Mouse (Mus musculus): ENCODE measurements around the gene Dlx1. TPM values are rescaled to one million over a fixed set of nuclear protein-coding genes. Genes with fewer than 3 reads are reported as not detected.

The Dlx1 gene
- total RNA-seq (2021), result under 1 TPM in 1 of 2 experiments, not detected in 1; 0.10 TPM
- long read RNA-seq, experiment 1, result 0 reads
- long read RNA-seq, experiment 2, result 0 reads

- no peak for DNase-seq (ENCODE audit: low spot score in 2 of 2)
These were observed at the start of gene Dlx1 for GRCm38 (mm10) chr2:71528014-71528713. Dlx1 (plus strand) TSS chr2:71528113.

DNA sequence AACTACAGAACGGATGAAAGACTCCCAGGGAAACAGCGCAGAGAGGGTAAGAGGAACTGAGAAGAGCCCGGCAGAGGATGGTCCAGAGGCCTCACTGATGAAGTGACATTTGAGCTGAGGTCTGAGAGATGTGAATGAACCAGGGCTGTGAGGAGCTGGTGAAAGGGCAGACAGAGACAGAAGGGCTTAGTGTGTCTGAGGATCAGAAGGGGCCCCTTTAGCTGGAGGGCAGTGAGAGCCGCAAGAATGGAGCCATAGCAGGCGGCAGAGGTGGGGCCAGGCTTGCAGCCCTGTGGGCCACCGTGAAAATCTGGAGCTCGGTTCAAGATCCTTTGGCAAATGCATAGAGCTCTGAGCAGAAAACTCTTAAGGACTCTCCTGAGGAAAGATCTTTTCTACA, 48.0 kb upstream of the Dlx1 start:
- DNase-seq (ENCODE audit: low spot score in 2 of 2), result no peak

DNA sequence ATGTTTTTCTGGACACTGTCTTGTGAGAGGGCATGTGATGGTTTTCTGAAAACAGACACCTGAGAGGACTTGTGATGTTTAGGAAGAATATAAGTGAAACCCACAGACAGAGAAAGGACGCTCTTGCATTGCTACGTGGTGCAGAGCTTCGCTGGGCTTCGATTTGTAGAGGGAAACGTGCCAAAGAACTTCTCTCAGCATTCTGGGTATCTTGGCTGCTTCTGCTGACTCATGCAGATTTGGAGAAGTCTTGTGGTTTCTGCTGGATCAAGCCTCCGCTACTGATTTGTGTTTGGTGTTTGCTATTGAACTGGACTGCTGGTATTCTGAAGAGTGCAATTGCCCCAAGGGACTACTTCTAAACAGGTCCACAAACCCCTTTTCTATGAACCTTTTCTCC, 46.1 kb upstream of the Dlx1 start:
- DNase-seq (ENCODE audit: low spot score in 2 of 2), result no peak

DNA sequence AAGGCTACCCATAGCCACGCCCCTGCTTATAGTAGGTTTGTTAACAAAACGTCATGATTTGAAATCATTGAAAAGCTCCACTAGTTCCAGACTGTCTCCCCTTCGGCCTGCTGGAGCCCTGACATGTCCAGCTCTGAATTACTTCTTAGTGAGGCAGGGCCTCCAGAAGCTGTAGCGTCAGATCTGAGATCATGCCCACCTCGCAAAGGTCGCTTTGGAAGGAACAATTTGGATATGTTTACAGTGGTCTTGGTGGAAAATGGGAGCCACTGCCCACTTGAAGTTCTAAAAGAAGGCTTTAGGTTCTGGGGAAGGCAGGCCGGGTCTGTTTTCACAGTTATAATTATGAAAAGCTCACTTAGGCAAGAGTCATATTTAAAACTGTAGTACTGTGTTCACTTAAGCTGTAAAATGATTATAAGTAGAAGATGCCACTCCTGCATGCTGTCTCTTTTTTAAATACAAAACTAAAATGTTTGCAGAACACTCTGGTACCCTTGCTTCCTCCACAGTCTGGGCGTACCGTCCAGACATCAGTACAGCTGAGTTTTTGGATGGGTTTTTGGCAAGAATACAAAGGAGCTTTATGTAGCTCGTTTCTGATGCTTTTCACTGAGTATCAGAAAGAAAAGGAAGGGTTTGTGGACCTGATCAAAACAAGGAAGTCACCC, 44.7 kb upstream of the Dlx1 start:
- no peak for DNase-seq (ENCODE audit: low spot score in 2 of 2)

DNA sequence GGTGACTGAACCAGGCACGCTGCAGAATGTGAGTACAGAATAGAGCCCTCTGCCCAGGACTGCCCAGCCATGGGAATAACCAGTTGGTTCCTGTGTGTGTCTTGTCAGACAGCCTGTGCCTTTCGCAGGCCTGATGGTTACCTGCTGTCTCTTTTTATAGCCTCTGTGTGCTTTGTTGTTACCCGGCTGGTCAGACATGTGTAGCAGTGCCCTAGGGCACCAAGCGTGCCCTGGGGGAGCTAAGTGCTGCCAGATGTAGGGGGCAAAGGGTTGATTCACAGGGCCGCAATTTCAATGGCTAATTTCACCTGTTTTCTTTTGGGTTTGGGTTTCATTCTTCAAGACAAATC, 44.2 kb upstream of the Dlx1 start:
- no peak for DNase-seq (ENCODE audit: low spot score in 2 of 2)

- no peak for DNase-seq (ENCODE audit: low spot score in 2 of 2)
These were observed 36.6 kb upstream of the Dlx1 start for GRCm38 (mm10) chr2:71491295-71491694.

GRCm38 (mm10) chr2:71493161-71493683, 34.7 kb upstream of the Dlx1 start:
- DNase-seq (ENCODE audit: low spot score in 2 of 2), result no peak

GRCm38 (mm10) chr2:71494503-71494902, 33.4 kb upstream of the Dlx1 start:
- DNase-seq (ENCODE audit: low spot score in 2 of 2), result no peak

DNA sequence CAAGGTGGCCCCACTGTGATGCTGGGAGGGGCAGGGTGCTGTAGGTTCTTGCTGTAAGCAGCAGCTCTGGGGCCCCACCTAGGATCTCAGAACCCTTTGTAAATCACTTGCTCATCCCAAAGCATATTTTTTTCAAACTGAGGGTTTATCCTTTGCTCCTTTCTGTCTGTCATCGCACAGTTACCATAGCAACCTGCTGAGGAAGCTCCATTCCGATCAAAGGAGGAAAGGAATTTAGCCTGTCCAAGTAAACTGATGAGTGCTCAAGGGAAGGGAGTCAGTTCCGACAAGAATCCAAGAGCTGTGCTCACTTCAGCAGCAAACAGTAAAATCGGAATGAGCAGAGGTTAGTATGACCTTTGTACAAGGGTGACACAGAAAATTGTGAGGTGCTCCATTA, 32.9 kb upstream of the Dlx1 start:
- DNase-seq (ENCODE audit: low spot score in 2 of 2), result no peak

GRCm38 (mm10) chr2:71497175-71497574, 30.7 kb upstream of the Dlx1 start:
- no peak for DNase-seq (ENCODE audit: low spot score in 2 of 2)

GRCm38 (mm10) chr2:71499276-71500230, 28.4 kb upstream of the Dlx1 start:
- DNase-seq (ENCODE audit: low spot score in 2 of 2), result no peak

DNA sequence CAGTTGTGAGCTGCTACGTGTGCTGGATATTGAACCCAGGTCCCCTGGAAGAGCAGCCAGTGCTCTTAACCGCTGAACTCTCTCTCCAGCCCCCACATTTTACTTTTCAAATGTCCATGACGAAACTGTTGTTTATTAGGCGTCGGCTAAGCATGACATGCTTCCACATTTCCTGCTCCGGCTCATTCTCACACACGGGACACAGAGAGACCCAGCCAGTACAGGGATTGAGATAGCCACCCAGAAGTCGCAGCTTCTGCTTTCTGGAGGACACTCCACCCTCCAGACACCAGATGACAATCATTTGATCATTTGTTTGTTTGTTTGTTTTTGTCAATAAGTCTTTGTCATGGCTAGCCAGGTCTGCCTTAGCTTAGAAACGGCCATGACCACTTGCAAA, 23.1 kb upstream of the Dlx1 start:
- no peak for DNase-seq (ENCODE audit: low spot score in 2 of 2)

GRCm38 (mm10) chr2:71511209-71511608, 16.7 kb upstream of the Dlx1 start:
- no peak for DNase-seq (ENCODE audit: low spot score in 2 of 2)

DNA sequence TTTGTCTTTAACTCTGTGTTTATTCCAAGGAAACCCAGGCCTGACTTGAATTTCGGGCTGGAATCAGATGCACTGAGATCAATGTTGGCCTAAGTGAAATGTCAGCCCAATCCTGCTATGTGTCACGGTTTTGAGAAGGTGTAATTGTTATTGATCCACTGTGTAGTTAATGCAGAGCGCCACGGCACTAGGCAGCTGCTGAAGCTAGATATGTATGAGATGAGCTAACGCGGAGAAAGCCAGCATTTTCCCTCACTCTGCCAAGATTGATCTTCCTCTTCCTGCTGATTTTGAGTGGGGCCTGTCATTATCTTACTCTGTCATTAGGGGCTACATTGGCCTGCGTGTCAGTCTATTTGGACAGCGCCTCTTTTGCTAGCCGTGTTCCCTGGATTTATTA, 15.6 kb upstream of the Dlx1 start:
- no peak for DNase-seq (ENCODE audit: low spot score in 2 of 2)

DNA sequence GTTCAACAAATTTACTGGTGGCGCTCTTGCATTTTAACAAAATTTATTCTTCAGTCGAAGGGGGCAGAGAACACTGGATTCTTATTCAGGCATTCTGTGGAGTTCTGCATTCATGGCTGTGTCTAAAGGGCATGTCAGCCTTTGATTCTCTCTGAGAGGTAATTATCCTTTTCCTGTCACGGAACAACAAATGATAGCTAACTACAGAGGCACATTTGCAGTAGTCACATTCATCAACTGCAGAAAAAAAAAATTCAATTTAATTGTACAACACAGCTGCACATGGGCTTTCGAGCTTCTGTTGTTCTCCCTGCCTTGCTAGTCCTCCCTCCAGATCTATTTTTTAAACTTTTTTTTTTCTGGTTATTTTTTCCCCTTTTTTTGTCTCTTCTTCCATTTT, 10.9 kb upstream of the Dlx1 start:
- DNase-seq (ENCODE audit: low spot score in 2 of 2), result no peak

GRCm38 (mm10) chr2:71517466-71518099, 10.3 kb upstream of the Dlx1 start:
- DNase-seq (ENCODE audit: low spot score in 2 of 2), result no peak

GRCm38 (mm10) chr2:71522871-71523270, 5.0 kb upstream of the Dlx1 start:
- DNase-seq (ENCODE audit: low spot score in 2 of 2), result no peak

DNA sequence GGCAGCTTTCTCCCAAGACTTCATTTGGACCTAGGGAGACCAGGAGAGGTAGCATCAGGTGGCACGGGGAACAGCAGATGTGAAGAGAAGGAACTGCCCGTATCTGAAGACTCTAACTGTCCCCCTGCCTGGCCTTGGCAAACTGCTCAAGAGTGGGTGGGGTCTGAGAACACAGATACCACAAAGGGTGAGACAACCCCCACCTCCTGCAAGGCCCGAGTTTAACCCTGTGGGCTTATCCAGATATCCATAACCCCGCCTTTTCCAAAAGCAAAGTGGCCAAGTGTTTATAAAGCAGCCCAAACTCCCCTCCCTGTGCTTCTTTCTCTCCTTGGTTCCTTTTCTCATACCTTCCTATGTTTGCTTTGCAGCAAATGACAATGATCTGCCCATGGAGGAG, 4.5 kb upstream of the Dlx1 start:
- no peak for DNase-seq (ENCODE audit: low spot score in 2 of 2)

DNA sequence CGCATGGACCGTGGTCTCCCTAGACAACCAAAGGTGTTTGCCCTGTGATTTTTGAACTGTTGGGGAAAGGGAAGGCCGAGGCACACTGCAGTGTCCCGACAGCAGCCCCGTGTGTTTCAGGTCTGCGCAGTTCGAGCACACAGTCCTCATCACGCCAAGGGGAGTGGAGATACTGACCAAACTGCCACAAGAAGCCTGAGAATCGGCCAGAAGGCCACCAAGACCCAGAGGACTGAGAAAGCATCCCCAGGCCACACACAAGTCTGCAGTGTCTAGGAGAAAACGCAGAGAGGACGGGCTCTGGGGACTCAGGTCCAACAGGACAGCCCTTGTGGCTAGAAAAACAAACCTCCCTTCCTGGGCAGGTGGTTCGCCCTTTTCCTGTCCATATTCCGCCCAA, 3.1 kb upstream of the Dlx1 start:
- DNase-seq (ENCODE audit: low spot score in 2 of 2), result no peak

GRCm38 (mm10) chr2:71526595-71527322, 1.2 kb upstream of the Dlx1 start:
- DNase-seq (ENCODE audit: low spot score in 2 of 2), result no peak

Measured in gastrocnemius, postnatal 4 days (tissue).